Mouse (Mus musculus) kidney, adult 2 months (tissue): ENCODE results near the gene Ifi35. TPM values are rescaled to one million over a fixed set of nuclear protein-coding genes. Genes with fewer than 3 reads are reported as not detected.

Experiments used
- DNase-seq: peaks from one replicate; pipeline ENCODE4 v3.0.0; 2021
- H3K27ac ChIP-seq: fragments of 200-500 bp; 2 replicates; pipeline ENCODE4 v1.5.1; 2012; ENCODE audit warnings: low read depth, low read length, control low read depth, inconsistent platforms; ENCODE audit not compliant: insufficient read depth
- H3K27me3 ChIP-seq: fragments of 200-500 bp; replicated peaks from 2 replicates; pipeline ENCODE4 v1.6.1; 2012; ENCODE audit warnings: mild to moderate bottlenecking, moderate library complexity, low read length, inconsistent platforms; ENCODE audit not compliant: control insufficient read depth, insufficient read depth
- H3K36me3 ChIP-seq: fragments of 200-500 bp; 2 replicates; pipeline ENCODE4 v1.6.1; 2012; ENCODE audit warnings: mild to moderate bottlenecking, moderate library complexity, low read length, inconsistent platforms; ENCODE audit not compliant: control insufficient read depth, insufficient read depth
- H3K4me1 ChIP-seq: fragments of 200-500 bp; 2 replicates; pipeline ENCODE4 v1.6.1; 2011; ENCODE audit warnings: low read length; ENCODE audit not compliant: control insufficient read depth, insufficient read depth
- H3K4me3 ChIP-seq: fragments of 200-500 bp; 2 replicates; pipeline ENCODE4 v1.5.1; 2011; ENCODE audit warnings: mild to moderate bottlenecking, low read depth, low read length, control low read depth; ENCODE audit not compliant: insufficient read depth
- CTCF ChIP-seq: fragments of 200-500 bp; conservative IDR thresholded peaks from 2 replicates; pipeline ENCODE4 v1.5.1; 2011; ENCODE audit warnings: low read depth, mild to moderate bottlenecking, control low read depth, low read length, moderate library complexity, mixed read lengths; ENCODE audit not compliant: insufficient read depth, insufficient read length
- POLR2A ChIP-seq: fragments of 200-500 bp; IDR thresholded peaks from one replicate; pipeline ENCODE4 v1.6.1; 2011; ENCODE audit warnings: low read depth, low read length, control low read depth
- WGBS: fragments of 180-500 bp; shearing (Covaris S2); methylation state at CpG from one replicate; pipeline ENCODE4 v1.1.7; 2018; 5-methylcytosine and 5-hydroxymethylcytosine counted together
- polyA plus RNA-seq: library from polyadenylated mRNA; depleted of rRNA; stranded (reverse); fragments of >200 nt; gene quantifications from 2 replicates; pipeline ENCODE4 v1.2.3, GENCODE M21; 2012

Ifi35 gene
- polyA plus RNA-seq, 1 experiment = 29.6 TPM

DNA sequence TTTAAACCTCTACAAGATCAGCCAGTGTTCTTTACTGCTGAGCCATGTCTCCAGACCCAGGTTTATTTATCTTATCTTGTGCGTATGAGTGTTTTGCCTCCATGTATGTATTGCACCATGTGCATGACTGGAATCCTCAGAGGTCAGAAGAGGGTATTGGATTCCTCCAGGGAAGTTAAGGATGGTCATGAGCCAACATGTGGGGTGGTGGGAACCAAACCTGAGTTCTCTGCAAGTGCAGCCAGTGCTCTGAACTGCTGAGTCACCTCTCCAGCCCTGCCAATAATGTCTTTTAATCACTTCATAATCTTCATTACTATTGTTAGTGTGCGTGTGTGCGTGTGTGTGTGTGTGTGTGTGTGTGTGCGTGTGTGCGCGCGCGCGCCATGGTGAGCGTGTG, 3.3 kb downstream of the Ifi35 start:
- no peak overlapping the region for H3K27ac ChIP-seq
- 93% methylated on average over 10 of the region's 10 CpGs for WGBS
- H3K36me3 ChIP-seq = no peaks in the 10 kb centered on the region
- H3K27me3 ChIP-seq = no peaks in the 10 kb centered on the region
- TF ChIP-seq POLR2A (no peak), CTCF (no peak)
- peaks cover 4% of the 10 kb centered on the region; the same call in 1 of the 2 replicates for H3K4me1 ChIP-seq
- H3K4me3 ChIP-seq = no peak overlapping the region
- no peak for DNase-seq

GRCm38 (mm10) chr11:101452093-101452774, 4.0 kb downstream of the Ifi35 start:
- no peak overlapping the region for H3K4me3 ChIP-seq
- H3K36me3 ChIP-seq = no peaks in the 10 kb centered on the region
- TF ChIP-seq POLR2A (no peak), CTCF (no peak)
- no peak for DNase-seq
- WGBS = 64% methylated on average over 10 of the region's 10 CpGs
- H3K27me3 ChIP-seq = no peaks in the 10 kb centered on the region
- H3K4me1 ChIP-seq = peaks cover 4% of the 10 kb centered on the region; the same call in 1 of the 2 replicates
- no peak overlapping the region for H3K27ac ChIP-seq

DNA sequence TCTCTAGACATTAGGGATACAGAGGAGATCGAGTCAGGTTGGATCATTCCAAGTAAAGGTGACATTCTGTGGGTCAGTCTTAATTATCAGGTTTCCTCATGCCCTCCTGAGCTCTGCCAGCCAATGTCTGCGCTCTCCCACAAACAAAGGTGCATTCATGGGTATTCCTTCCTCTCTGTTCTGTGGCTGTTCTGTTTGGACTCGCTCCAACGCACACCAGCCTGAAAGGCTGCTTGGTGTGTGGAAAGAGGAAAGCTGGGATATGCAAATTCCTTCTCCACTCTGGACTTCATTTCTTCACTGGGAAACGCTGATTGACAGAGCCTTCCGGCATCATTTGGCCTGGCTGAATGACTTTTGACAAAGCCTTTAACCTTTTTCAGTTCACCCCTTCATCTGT, 6.5 kb downstream of the Ifi35 start:
- Histone ChIP-seq H3K36me3 (no peaks in the 10 kb centered on the region), H3K27ac (no peak overlapping the region), H3K4me1 (peaks cover 4% of the 10 kb centered on the region; the same call in 1 of the 2 replicates), H3K4me3 (no peak overlapping the region), H3K27me3 (no peaks in the 10 kb centered on the region)
- DNase-seq = no peak
- 41% methylated on average over 6 of the region's 6 CpGs for WGBS
- no peak for TF ChIP-seq CTCF
- no peak for TF ChIP-seq POLR2A

- TF ChIP-seq CTCF (no peak), POLR2A (no peak)
- H3K27ac ChIP-seq = no peak overlapping the region
- no peak for DNase-seq
- no peak overlapping the region for H3K4me3 ChIP-seq
- no peaks in the 10 kb centered on the region for H3K27me3 ChIP-seq
- H3K4me1 ChIP-seq = peaks cover 4% of the 10 kb centered on the region; the same call in 1 of the 2 replicates
- no peaks in the 10 kb centered on the region for H3K36me3 ChIP-seq
- 59% methylated on average over 7 of the region's 7 CpGs for WGBS
These were observed 7.4 kb downstream of the Ifi35 start for GRCm38 (mm10) chr11:101455627-101456026.

DNA sequence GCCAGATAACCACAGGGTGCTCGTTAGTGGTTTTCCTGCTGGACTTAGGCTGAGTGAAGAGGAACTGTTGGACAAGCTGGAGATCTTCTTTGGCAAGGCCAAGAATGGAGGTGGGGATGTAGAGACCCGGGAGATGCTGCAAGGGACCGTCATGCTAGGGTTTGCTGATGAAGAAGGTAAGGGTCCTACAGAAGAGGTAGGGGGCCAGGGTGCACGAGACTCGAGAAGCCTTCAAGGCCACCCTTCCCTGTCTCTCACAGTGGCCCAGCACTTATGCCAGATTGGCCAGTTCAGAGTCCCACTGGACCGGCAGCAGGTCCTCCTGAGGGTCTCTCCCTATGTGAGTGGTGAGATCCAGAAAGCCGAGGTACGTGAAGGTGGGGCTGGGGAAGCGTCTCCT, 9.4 kb downstream of the Ifi35 start:
- 91% methylated on average over 9 of the region's 9 CpGs for WGBS
- no peak overlapping the region for H3K4me3 ChIP-seq
- no peak for DNase-seq
- no peak overlapping the region for H3K27ac ChIP-seq
- H3K36me3 ChIP-seq = no peaks in the 10 kb centered on the region
- no peak for TF ChIP-seq POLR2A
- TF ChIP-seq CTCF = no peak
- peaks cover 4% of the 10 kb centered on the region; the same call in 1 of the 2 replicates for H3K4me1 ChIP-seq
- H3K27me3 ChIP-seq = no peaks in the 10 kb centered on the region

DNA sequence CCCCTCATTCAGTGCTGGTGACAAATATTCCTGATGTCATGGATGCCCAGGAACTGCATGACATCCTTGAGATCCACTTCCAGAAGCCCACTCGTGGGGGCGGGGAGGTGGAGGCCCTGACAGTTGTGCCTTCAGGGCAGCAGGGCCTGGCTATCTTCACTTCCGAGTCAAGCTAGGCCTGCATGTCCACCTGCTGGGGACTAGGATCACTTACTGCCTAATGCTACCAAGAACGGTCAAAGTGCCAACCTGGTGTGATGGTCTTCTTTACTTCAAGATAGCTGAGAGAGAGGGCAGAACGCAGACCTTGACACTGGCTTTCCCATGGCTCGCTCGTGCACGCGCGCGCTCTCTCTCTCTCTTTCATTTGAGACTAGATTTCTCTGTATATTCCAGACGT, 10.0 kb downstream of the Ifi35 start:
- Histone ChIP-seq H3K27ac (no peak overlapping the region), H3K4me1 (peaks cover 4% of the 10 kb centered on the region; the same call in 1 of the 2 replicates), H3K36me3 (no peaks in the 10 kb centered on the region), H3K27me3 (no peaks in the 10 kb centered on the region), H3K4me3 (no peak overlapping the region)
- no peak for TF ChIP-seq POLR2A
- TF ChIP-seq CTCF = no peak
- no peak for DNase-seq
- 88% methylated on average over 12 of the region's 12 CpGs for WGBS

DNA sequence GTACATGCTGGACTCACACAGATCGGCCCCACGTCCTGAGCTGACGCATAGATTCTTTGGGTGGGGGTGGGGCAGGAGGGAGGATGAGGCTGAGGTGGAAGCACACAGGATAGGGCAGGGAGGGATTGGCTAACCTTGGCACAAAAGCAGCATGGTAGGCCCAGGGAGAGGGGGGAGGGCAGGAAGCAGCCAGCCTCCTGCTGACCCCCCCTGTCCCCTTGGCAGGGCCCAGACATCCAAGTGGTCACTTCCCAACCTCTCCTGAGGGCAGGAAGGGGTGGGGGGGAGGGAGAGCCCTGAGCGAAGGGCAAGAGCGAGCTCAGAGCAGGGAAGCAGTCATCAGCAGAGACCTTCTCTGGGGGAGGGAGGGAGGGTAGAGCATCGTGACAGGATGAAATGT, 11.5 kb downstream of the Ifi35 start:
- peak; percentile 69 for DNase-seq
- no peak for TF ChIP-seq CTCF
- TF ChIP-seq POLR2A = no peak
- H3K4me1 ChIP-seq = peaks cover 10% of the 10 kb centered on the region; the same call in 1 of the 2 replicates
- H3K27me3 ChIP-seq = no peaks in the 10 kb centered on the region
- 59% methylated on average over 6 of the region's 6 CpGs for WGBS
- no peak overlapping the region for H3K4me3 ChIP-seq
- H3K36me3 ChIP-seq = no peaks in the 10 kb centered on the region
- H3K27ac ChIP-seq = no peak overlapping the region
